Mouse (Mus musculus) testis, postnatal 10 days (tissue): ENCODE results near the gene Olfr1417.

Experiments used
- DNase-seq: peaks from one replicate; pipeline ENCODE4 v3.0.0; 2021; ENCODE audit warnings: low spot score

Gene Olfr1417

DNA sequence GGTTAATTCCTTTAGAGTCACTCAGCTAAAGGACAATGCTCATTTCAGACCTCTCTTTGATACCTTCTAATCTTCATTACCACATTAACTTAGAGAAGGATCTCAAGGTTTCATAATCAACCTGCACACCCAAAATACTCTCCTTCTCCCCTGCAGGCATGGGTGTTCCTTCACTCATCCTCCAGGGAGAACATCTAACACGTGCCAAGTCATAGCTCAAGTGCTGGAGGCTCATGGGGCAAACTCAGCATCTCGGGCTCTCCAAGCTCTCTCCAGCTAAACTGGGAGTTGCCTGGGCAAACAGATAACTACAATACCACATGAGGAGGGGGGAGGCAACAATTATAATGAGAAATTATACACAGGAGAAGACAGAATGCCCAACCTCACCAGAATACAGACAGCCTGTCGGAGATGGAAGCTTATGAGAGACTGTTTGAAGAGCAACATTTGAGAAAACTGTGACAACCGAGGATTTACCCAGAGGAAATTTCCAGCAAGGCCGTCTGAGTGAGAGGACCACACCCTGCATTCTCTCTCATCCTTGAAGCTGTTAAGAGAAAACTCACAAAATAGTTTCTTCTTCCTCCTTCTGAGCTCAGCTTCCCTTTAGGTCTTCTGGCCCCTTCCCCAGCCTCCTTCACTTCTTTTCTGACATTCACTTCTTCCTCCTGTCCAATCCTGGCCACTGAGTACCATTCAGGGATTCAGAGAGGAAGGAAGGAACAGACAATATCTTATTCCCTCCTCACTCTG lies 28.8 kb downstream of the Olfr1417 start:
- DNase-seq, result no peak

DNA sequence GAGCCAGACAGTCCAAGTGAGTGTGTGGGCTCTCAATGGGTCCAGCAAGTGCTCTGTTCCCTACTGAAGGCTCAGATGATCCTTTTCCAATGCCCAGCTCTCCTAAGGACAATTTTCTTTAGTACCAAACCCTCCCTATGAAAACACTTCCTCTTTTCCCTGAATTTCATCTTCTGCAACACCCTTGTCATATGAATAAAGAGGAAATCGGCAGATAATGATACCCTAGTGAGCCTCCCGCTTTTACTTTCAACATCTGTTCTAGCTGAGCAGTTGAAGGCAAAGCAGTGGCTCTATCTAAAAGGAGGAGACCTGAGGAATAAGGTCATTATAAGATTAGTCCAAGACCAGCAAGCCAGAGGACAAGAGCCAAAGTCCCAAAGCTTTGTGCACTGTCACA lies 30.6 kb downstream of the Olfr1417 start:
- no peak for DNase-seq

DNA sequence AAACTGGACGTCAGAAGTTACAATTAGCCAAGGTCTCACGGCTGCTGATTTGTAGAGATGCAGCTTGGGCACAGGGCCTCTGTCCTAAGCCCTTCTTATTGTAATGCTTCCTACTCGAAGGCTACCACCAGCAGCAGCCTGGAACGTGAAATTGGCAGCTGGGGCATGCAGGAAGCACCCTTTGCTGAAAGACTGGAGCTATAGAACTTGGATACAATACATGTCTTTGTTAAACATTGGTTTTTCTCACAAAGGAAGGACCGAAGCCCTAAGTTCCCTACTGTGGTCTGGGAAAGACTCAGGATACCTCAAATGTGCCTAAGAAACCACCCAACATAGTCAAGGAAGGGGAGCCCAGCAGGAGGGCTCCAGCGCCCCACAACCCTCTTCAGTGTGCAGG lies 31.2 kb downstream of the Olfr1417 start:
- DNase-seq, result no peak

DNA sequence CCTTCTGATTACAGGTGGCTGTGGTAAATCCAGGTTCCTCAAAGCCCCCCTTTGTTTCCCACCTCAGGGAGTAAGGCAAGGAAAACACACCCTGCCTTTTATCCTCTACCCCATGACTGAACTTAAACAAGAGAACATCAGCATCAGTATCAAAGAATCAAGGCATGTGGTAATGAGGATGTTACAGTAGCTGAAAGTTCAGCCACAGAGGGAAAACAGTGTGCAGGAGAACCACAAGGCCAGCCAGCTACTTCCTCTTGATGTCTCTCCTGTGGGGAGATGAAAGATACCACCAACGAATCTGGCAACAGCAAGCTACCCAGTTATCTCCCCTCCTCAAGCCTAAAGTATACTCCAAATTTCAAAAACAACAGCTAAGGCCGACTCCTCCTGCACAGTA lies 31.8 kb downstream of the Olfr1417 start:
- no peak for DNase-seq

DNA sequence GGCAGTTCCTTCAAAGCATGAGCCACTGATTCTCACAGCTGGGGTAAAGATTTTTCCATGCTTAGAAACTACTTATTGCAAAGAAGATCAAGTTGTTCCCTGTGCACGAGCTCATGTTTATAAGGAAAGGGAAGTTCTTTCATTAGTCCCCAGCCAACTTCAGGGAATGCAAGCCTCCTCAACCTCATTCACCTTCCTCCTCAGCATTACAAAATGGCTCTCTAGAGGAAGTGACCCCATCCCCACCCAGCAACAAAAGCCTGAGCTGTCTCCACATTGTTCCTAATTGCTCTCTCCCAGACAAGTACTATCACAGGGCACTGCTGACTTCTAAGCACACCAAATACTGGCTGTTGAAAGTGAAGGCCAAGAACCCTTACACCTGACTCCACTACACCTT lies 34.6 kb downstream of the Olfr1417 start:
- no peak for DNase-seq

DNA sequence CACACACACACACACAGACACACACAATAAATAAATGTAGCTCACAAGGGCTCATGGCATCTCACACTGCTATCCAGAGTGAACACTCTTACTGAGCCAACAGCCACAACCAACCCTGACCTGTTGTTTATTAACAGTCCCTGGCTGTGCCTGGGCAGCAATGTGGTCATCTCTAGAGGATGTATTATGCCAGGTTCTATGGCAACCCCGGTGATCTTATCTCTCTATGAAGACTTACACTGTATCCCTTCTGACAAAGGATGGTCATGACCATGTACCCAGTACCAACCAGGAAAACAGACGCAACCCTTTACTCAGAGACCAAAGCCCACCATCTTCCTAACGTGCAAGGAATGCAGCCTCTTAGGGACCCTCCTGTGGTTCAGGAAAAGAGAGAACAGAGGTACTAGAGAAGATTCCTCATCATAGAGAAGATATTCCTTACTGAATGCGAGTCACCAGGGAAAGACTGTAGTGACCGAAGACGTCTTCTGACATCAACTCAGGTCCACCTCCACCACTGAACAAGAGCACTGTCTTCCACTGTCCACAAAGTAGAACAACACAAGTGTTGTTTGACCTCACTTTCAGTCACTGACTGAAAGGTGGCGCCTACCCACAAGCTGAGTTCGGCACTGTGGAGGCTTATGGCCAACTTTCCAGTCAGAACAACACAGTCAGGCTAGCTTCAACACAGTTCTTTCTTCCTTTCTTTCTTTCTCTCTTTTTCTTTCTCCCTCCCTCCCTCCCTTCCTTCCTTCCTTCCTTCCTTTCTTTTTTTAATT lies 38.3 kb downstream of the Olfr1417 start:
- no peak for DNase-seq

DNA sequence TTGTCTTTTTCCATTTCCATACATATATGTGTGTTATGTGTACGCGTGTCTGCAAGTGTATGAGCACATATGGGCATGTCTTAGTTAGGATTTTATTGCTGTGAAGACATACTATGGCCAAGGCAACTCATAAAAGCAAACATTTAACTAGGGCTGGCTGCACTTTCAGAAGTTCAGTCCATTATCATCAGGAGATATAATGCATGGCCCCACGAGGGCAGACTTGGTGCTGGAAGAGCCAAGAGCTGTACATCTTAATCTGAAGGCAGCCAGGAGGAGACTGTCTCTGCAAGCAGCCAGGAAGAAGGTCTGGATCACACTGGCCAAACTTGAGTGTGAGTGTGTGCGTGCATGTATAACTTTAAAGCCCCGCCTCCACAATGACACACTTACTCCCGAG lies 44.6 kb downstream of the Olfr1417 start:
- no peak for DNase-seq

DNA sequence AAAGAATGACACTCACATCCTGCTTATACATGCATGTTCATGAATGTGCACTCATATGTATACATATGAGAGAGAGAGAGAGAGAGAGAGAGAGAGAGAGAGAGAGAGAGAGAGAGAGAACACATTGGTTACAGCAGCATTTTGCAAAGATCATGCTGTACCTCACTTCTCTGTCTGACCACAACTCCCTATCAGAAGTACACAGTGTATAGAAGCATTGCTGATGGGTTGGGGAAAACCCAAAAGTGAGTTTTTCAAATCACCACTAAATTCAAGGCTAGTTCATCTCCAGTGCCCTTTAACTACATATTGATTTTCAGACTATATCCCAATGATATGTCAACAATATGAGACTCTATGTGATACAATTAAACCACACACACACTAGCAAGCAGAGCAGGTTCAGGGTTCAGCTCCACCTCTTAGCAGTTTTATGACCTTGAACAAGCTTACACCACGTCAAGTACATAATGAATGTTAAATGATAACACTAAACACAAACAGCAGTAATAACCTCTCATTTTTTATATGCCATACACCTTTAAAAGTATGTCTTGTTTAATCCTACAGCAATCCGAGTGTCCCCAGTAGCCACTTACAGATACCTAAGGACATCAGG lies 45.2 kb downstream of the Olfr1417 start:
- no peak for DNase-seq

DNA sequence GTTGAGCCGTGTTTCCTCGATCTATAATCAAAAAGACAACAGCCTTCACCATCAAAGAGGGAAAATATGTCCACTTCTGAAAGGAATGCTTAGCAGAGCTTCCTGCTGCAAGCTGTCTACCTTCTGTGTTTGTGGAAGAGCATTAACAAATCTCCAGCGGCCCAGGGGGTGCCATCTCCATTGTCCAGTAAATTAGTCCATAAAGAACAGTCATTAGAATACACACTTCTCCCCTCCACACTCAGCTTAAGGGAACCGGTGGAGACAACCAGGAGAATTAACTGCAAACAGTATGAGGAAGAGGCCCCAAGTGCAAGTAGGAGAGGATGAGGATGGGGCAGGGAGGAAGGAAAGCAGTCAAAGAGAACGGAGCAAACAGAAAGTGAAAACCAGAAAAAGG lies 47.2 kb downstream of the Olfr1417 start:
- no peak for DNase-seq

DNA sequence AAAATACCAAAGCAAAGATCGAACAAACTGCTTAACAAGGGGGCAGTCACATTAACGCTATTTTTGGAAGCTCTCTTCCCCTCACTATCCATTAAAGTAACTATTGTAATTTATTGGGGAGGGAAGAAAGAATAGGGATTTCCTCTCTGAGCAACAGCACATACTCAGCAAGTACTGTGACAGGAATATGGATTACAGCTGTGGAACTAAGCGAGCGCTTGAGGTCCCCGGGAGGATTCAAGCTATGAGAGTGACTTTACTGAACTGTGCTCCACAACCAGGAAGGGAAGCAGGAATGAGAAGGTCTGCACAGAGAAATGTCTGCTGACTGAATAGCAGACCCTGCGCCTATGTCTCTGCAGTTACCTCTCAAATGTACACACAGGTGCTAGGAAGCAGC lies 50.1 kb downstream of the Olfr1417 start:
- no peak for DNase-seq

DNA sequence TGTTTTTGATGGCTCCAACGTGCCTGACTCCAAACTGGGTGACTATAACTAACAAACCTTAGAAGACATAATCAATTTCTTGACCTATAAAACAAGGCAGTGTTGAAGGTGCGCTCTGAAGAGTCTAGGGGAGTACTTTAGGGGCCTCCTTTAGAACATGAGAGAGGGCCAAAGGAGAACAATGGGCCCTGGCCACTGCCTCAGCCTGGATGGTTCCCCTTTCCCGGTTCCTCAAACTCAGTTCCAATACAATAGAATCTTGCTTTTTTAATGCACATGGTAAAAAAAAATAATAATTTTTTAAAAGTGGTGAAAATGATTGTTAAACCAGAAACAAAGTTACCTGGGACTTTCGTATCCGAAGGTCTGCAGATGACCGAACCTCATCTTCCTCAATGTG lies 51.2 kb downstream of the Olfr1417 start:
- no peak for DNase-seq

DNA sequence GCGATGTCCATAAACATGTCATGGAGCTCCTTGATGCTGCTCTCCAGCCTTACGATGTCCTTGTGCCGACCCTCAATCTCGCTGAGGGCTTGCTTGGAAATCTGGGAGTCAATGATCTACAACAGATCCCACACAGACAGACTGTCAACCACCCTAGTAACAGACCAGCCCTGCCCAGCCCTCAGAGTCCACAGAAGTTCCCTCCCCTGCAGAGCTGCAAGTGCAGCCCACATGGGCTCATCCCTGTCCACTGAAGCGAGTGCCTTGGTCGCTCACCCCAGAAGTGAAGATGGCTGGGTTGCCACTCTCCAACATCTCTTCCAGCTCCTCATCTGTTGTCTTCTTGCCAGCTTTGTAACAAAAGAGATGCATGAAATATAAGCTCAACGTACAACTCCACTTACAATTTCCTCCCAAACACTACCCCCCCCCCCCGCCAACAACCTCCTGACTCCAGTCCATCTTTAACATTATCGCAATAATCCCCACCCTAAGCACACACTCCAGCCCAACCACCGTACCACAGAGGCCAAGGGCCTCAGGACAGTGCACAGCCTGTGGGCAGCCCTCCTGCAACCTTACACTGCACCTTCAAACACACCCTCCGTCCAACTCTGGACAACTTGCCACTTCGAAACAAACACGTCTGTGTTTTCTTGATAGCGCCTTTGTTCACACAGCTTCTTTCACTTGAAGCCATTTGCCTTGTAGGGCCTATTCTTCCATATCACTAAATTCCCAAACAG lies 53.4 kb downstream of the Olfr1417 start:
- no peak for DNase-seq

DNA sequence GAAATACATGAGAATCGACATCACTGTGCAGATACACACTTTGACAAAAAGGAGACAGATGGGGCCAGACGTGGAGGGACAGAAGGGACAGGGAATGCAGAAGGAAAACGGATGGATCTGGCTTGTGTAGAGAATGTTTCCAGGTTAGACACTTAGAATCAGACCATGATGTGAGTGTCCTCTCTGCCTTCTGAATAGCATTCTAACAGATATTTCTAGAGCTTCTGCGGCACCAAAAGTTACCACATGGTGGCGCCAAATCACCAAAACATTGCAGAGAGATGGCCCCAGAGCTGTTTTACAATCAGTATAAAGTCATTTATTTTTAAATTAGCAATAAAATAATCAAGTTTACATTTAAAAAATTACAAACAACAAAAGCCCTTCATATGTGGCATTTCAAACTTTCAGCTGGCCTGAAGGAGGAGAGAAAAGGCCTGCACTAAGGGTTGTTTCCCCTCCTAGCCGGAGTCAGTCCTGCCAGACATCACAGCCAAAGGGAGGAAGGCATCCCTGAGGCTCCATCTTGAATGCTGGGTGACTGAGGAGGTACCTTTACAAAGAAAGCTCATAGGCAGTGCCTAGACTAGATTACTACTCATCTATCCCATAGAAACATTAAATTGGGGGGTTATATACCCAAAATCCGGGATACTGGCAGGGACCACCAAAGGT lies 61.7 kb downstream of the Olfr1417 start:
- peak; percentile 78 for DNase-seq
